Mouse (Mus musculus) testis, adult 2 months (tissue): ENCODE data around the gene Adamtsl1.

ENCODE experiments used
- CTCF ChIP-seq: fragments of 200-500 bp; IDR thresholded peaks from 2 replicates; pipeline ENCODE4 v1.5.1; 2012; ENCODE audit warnings: low read depth, mild to moderate bottlenecking, inconsistent platforms, low read length, moderate library complexity; ENCODE audit not compliant: control insufficient read depth, insufficient read depth, insufficient replicate concordance
- POLR2A ChIP-seq: fragments of 200-500 bp; IDR thresholded peaks from 2 replicates; pipeline ENCODE4 v1.6.1; 2012; ENCODE audit warnings: low read depth, mild to moderate bottlenecking, inconsistent platforms, low read length, moderate library complexity; ENCODE audit not compliant: control insufficient read depth

DNA sequence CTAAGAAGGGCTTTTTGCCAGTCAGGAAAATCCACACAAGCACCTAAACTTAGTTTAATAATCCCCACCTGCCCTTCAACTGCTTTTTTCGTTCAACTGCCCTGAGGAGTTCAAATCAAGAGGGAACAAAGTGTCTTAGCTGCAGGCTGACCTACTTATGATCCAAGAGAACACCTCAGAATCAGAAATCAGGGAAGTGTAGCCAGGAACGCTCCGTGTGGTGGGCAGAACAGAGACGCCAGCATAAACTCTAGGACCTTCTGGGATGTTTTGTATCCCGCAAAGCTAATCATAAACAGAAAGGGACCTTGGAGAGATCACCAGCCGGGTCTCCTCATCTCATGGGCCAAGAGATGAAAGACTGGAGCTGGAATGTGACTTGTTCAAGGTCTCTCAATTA, 663.5 kb downstream of the Adamtsl1 start:
- TF ChIP-seq POLR2A, result no peak
- TF ChIP-seq CTCF, result no peak
